Mouse (Mus musculus): ENCODE data around the gene Qrich1.

DNA sequence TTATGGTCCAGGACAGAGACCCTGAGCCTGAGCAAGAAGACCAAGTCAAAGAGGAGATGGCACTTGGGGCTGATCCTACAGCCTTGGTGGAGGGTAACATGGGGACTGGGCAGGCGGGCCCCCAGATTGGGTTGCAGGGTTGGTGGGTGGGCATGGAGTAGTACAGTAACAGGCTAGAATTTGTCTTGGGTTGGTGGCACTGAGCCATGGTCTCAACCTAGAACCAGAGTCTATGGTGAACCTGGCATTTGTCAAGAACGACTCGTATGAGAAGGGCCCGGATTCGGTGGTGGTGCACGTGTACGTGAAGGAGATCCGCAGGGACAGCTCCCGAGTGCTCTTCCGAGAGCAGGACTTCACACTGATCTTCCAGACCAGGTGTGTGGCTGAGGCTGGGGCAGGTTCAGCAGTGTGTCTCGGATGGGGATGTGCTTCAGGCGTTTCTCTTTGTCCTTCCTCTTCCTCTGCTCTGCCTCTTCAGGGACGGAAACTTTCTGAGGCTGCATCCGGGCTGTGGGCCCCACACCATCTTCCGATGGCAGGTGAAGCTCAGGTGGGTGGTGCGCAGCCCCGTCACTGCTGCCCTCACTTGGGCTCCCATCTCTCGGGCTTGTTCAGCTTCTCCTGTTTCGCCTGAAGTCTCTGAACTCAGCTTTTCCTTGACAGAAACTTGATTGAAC is 22.3 kb upstream of the Qrich1 start:
- TF ChIP-seq TCF12 (IDR thresholded peaks at IDR 0.05; ENCODE audit: insufficient read depth, poor library complexity, severe bottlenecking) (no peak), POLR2A (IDR thresholded peaks at IDR 0.05; ENCODE audit: insufficient read length, low read depth) (no peak), REST (IDR thresholded peaks at IDR 0.05; ENCODE audit: insufficient read depth, insufficient read length) (no peak), E2F4 (IDR thresholded peaks at IDR 0.05; ENCODE audit: insufficient read depth) (no peak), MAX (IDR thresholded peaks at IDR 0.05; ENCODE audit: low read depth) (no peak)
